Mouse (Mus musculus): ENCODE data around the gene Gga1.

Gga1 gene

DNA sequence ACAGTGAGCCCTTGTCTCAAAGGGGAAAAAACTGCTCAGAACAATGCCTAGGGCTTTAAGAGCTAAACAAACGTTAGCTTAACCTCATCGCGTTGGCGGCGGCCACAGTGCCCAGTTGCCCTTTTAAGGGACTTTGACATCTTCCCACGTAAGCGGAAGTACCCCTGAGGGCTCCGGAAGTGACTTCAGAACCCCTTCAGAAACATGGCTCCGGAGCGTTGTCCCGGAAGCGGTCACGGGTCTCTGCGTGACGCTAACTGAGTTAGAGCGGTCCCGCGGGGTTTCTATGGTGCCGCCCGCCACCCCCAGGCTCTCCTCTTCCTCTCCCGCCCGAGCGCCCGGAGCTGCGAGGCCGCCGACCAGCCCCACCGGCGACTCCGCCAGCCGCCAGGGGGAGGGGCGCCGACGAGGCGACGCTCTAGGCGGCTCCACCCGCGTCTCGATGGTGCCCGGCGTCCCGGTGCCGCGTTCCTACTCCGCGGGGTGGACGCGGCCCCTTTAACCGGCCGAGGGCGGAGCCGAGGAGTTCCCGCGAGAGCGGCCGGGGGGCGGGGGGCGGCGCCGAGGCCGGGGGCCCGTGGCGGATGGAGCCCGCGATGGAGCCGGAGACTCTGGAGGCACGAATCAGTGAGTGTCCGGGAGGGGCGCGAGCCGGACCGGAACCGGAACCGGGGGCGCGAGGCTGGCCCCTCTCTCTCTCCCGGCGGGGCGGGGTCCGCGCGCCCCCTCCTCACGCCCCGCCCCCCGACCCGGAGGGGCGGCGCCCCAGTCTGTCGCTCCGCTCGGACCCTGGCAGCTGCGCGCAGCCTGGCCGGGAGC lies at the start of gene Gga1:
TSS of gene Gga1 (plus strand) at position 200 of the 819 bp plus-strand sequence.
- peak; percentile 93 for DNase-seq

DNA sequence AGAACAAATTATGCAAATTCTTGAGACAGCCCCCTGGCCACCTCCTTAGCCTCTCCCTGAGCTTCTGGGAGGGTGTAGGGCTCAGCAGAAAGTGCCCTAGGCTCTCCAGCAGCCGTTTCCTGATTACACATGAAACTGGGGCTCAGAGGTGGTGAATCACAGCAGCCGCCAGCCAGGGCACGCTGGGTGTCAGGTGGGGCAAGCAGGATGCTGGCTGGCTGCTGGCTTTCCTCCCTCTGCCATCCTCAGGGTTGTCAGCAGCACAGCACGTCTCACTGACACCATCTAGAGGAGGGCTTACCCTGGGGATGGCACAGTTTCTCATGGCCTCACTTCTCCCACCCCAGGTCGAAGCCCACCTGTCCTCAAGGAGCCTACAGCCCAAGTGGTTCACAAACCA lies 48.7 kb upstream of the Gga1 start:
- DNase-seq: no peak

DNA sequence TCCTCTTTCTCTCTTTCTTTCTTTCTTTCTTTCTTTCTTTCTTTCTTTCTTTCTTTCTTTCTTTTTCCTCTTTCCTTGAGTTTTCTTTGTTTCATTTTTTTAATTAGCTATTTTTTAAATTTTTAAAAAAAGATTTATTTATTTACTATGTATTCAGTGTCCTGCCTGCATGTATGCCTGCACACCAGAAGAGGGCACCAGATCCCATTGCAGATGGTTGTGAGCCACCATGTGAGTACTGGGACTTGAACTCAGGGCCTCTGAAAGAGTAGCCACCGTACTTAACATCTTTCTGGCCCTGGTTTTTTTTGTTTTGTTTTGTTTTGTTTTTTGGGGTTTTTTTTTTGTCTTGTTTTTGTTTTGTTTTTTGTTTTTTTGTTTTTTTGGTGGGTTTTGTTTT lies 47.4 kb upstream of the Gga1 start:
- no peak for DNase-seq

- DNase-seq: no peak
Measured at GRCm38 (mm10) chr15:78830742-78831719, 46.0 kb upstream of the Gga1 start.

- no peak for DNase-seq
Measured at GRCm38 (mm10) chr15:78831720-78832657, 45.0 kb upstream of the Gga1 start.

- peak; percentile 59 for DNase-seq
Measured at GRCm38 (mm10) chr15:78832701-78833123, 44.3 kb upstream of the Gga1 start.

- no peak for DNase-seq
Measured at GRCm38 (mm10) chr15:78833582-78833981, 43.4 kb upstream of the Gga1 start.

- DNase-seq: no peak
Measured at GRCm38 (mm10) chr15:78834233-78835005, 42.6 kb upstream of the Gga1 start.

DNA sequence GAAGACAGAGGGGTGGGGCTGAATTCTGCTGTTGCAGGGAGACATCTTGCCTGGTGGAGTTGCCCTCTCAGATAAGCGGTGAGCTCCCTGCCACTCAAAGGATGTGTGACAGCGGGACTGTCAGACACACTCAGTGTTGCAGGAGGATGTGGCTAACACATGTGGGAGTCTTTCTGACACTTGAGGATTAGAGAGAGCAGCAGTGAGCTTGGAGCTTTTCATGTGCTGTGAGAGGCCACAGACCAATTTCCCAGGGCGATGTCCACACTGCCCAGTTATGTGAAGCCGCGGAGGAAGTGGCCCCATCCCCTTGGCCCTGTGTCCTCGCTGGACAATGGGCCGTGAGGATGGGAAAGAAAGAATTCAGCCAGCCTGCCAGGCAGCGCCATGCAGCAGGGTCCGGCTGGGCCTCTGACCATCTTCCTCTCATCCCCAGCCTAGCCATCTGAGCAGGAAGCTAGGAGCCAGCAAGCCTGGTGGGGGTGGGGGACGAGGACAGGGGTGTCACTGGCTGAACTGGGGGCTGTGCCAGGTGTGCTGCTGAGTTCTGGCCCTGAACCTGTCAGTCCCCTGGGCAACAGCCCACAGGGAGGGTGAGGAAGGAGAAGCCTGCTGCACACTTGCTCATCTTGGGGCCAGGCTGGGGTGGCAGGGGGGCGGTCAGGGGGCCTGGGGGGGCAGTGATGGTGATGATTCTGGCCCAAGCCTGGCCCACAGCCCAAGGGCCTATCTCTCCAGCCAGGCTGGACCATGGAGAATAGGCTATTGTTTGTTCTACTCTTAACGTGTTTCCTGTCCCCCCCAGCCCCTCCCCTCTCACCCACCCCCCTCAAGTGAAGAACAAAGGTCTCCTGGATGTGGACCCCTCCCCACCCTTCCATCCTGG lies 41.5 kb upstream of the Gga1 start:
- DNase-seq: no peak

- DNase-seq: no peak
Measured at GRCm38 (mm10) chr15:78836086-78836621, 40.8 kb upstream of the Gga1 start.

DNA sequence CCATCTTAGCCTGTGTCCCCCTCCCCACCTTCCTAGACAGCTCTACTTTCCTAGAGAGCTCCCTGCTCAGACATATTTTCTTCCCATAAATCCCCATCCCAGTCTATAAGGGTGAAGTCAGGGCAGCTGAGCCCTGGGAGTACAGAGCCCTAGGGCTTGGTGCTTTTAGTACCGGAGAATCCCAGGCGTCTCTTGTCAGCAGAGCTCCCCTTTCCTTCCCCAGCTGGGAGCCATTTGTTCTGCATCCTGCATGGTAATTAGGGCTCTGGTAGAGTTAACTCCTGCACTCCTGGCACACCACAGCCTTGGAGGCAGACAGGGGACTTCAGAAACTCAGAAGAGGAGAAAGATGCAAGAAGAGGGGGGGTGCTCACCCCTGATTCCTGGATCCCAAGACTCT lies 37.2 kb upstream of the Gga1 start:
- no peak for DNase-seq

DNA sequence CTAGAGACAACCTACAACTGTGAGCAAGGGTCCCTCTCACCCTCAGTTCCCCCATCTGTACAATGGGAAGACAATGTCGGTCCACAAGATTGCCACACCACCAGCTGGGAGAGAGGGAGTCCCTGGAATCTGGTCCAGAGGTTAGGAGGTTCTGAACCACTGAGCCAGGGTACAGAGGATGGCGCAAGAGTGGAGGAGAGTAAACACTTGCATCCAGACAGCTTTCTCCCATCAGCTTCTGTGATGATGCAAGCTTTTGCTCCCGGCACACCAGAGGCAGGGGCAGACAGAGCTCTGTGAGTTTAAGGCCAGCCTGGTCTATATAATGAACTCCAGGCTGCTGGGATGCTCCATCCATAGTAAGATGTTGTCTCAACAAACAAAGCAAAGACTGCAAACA lies 36.7 kb upstream of the Gga1 start:
- no peak for DNase-seq

DNA sequence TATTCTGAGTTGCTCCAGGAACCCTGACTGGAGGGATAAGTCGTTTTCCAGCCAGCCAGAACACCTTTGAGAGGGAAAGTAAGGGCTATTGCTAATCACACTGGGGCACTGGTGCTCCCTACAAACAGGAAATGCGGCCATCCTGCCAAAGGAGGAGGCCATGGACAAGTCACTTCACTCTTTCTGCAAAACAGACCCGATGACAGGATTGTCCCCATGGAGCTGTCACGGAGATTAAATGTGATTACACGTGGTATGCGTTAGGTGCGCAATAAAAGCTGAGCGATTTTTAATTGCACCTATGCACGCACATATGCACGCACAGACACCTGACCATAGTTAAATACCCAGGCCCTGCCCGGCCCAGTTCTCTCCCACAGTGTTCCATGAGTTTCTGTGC lies 36.2 kb upstream of the Gga1 start:
- no peak for DNase-seq

GRCm38 (mm10) chr15:78841161-78841790 lies 35.7 kb upstream of the Gga1 start:
- DNase-seq: no peak

- no peak for DNase-seq
Measured at GRCm38 (mm10) chr15:78842371-78843163, 34.4 kb upstream of the Gga1 start, which contains the start of gene Cdc42ep1. Gene Cdc42ep1, plus strand, starts transcription at chr15:78842624.

GRCm38 (mm10) chr15:78843581-78844469 lies 33.2 kb upstream of the Gga1 start:
- DNase-seq: no peak

- DNase-seq: no peak
Measured at GRCm38 (mm10) chr15:78844791-78845190, 32.2 kb upstream of the Gga1 start.

- no peak for DNase-seq
Measured at GRCm38 (mm10) chr15:78845321-78845720, 31.7 kb upstream of the Gga1 start.

Measured in right cerebral cortex, postnatal 14 days (tissue).